10 mouse cellular contexts compared by ENCODE assay signal in genomic region chr3:83032746-83033308, GRCm38 (mm10). TPM values are rescaled to one million over a fixed set of nuclear protein-coding genes. Genes with fewer than 3 reads are reported as not detected.
DNase-seq lines count a peak whose midpoint lies in the region; ATAC-seq and TF ChIP-seq lines count a peak whose summit lies in the region.
"Had no signal": no experiment of that assay in that cellular context is flagged by ENCODE, and none has a peak within 500 bp of the region (broad histone marks: within the 10 kb centered on the region; RNA-seq: fewer than 3 reads in every experiment).

No protein-coding gene starts in this region.

- H3K36me3 ChIP-seq in heart, embryonic 10.5 days = no peaks in the 10 kb centered on the region
- no peaks in the 10 kb centered on the region for H3K36me3 ChIP-seq in forebrain, embryonic 12.5 days (replicated peaks)
- no peaks in the 10 kb centered on the region for H3K36me3 ChIP-seq in liver, postnatal 0 days (replicated peaks; ENCODE audit: insufficient read depth, low read length)

- H3K9me3 ChIP-seq in heart, embryonic 10.5 days = no peaks in the 10 kb centered on the region
- H3K9me3 ChIP-seq in forebrain, embryonic 12.5 days = no peaks in the 10 kb centered on the region
- no peaks in the 10 kb centered on the region for H3K9me3 ChIP-seq in liver, postnatal 0 days (ENCODE audit: low read length)

- H3K4me1 ChIP-seq in heart, embryonic 10.5 days = no peaks in the 10 kb centered on the region
- H3K4me1 ChIP-seq in forebrain, embryonic 12.5 days = no peaks in the 10 kb centered on the region
- H3K4me1 ChIP-seq in liver, postnatal 0 days (ENCODE audit: insufficient read depth) = no peaks in the 10 kb centered on the region

- peak overlapping the region; percentile 24 for H3K4me3 ChIP-seq in heart, embryonic 10.5 days
- 0 out of 2 replicates have a peak overlapping the region, but pooled peaks have one; percentile 8 for H3K4me3 ChIP-seq in forebrain, embryonic 12.5 days (replicated peaks)
- H3K4me3 ChIP-seq in liver, postnatal 0 days (ENCODE audit: low read depth, low read length) = no peak overlapping the region

- no peak for DNase-seq in heart, embryonic 10.5 days (ENCODE audit: low spot score)
- no peak for DNase-seq in heart, adult 9 months (ENCODE audit: low spot score in 2 of 2)
- DNase-seq in ES-CJ7 (ENCODE audit: low read depth, low spot score) = peak; percentile 37
- DNase-seq in liver, postnatal 0 days = no peak
- DNase-seq in spleen, postnatal 14 days (ENCODE audit: low spot score in 2 of 2) = no peak
- no peak for DNase-seq in yolk sac, embryonic 10.5 days (ENCODE audit: low spot score)
- DNase-seq in lung, postnatal 4 days = no peak
- DNase-seq: lung, postnatal 14 days had no signal

- ATAC-seq in forebrain, embryonic 12.5 days (ENCODE audit: low FRiP score) = no peak
- peak; percentile 56 for ATAC-seq in liver, postnatal 0 days

- TF ChIP-seq CTCF in liver, postnatal 0 days (IDR thresholded peaks at IDR 0.05; ENCODE audit: low read depth) = no peak

- no peak overlapping the region for H3K27ac ChIP-seq in heart, embryonic 10.5 days
- no peak overlapping the region for H3K27ac ChIP-seq in forebrain, embryonic 12.5 days
- no peak overlapping the region for H3K27ac ChIP-seq in liver, postnatal 0 days (ENCODE audit: low read depth)

- H3K9ac ChIP-seq in forebrain, embryonic 12.5 days = peak overlapping the region; percentile 25; the same call in 1 of the 2 replicates
- H3K9ac ChIP-seq in liver, postnatal 0 days (replicated peaks) = no peak overlapping the region

- 43% methylated on average over 13 of the region's 13 CpGs for WGBS in heart, embryonic 10.5 days
- 40% methylated on average over 13 of the region's 13 CpGs for WGBS in forebrain, embryonic 12.5 days
- 47% methylated on average over 13 of the region's 13 CpGs for WGBS in liver, postnatal 0 days (ENCODE audit: insufficient replicate concordance)

- H3K4me2 ChIP-seq in forebrain, embryonic 12.5 days = peak overlapping the region; percentile 38
- H3K4me2 ChIP-seq in liver, postnatal 0 days (ENCODE audit: low read depth, low read length) = no peak overlapping the region

- H3K27me3 ChIP-seq in heart, embryonic 10.5 days (ENCODE audit: insufficient read depth, poor library complexity, severe bottlenecking) = 0 out of 2 replicates have a peak, but pooled peaks cover 3% of the 10 kb centered on the region
- no peaks in the 10 kb centered on the region for H3K27me3 ChIP-seq in forebrain, embryonic 12.5 days
- no peaks in the 10 kb centered on the region for H3K27me3 ChIP-seq in liver, postnatal 0 days (ENCODE audit: insufficient read depth, low read length)

- TF ChIP-seq EP300 in liver, postnatal 0 days (IDR thresholded peaks at IDR 0.05; ENCODE audit: low read depth) = no peak

RNA-seq across cellular contexts. Expression of gene Fga, which starts 7.0 kb away (rescaled TPM):
- polyA plus RNA-seq in heart, embryonic 10.5 days (2016; fragmentation: Nextera tagmentation; extraction: Ambion mirVana) = 0.78 and 22.1 TPM in 2 replicates
- polyA plus RNA-seq in forebrain, embryonic 12.5 days (2016; fragmentation: Nextera tagmentation; extraction: Ambion mirVana) = not detected in 2 replicates
- 4,366 and 4,944 TPM in 2 replicates for polyA plus RNA-seq in liver, postnatal 0 days (2015; fragmentation: Nextera tagmentation; extraction: Ambion mirVana)
- polyA plus RNA-seq: heart, embryonic 14.5 days had no signal

RNA-seq across cellular contexts. Expression of gene Fgb, which starts 16.8 kb away (rescaled TPM):
- 1.5 and 43.0 TPM in 2 replicates for polyA plus RNA-seq in heart, embryonic 10.5 days (2016; fragmentation: Nextera tagmentation; extraction: Ambion mirVana)
- not detected in 2 replicates for polyA plus RNA-seq in forebrain, embryonic 12.5 days (2016; fragmentation: Nextera tagmentation; extraction: Ambion mirVana)
- 2,723 and 3,190 TPM in 2 replicates for polyA plus RNA-seq in liver, postnatal 0 days (2015; fragmentation: Nextera tagmentation; extraction: Ambion mirVana)

RNA-seq across cellular contexts. Expression of gene Plrg1, which starts 22.5 kb away (rescaled TPM):
- 78.3 and 101 TPM in 2 replicates for polyA plus RNA-seq in heart, embryonic 10.5 days (2016; fragmentation: Nextera tagmentation; extraction: Ambion mirVana)
- polyA plus RNA-seq in forebrain, embryonic 12.5 days (2016; fragmentation: Nextera tagmentation; extraction: Ambion mirVana) = 115 and 118 TPM in 2 replicates
- 29.6 and 29.9 TPM in 2 replicates for polyA plus RNA-seq in liver, postnatal 0 days (2015; fragmentation: Nextera tagmentation; extraction: Ambion mirVana)

RNA-seq across cellular contexts. Expression of gene Fgg, which starts 25.3 kb away (rescaled TPM):
- polyA plus RNA-seq in heart, embryonic 10.5 days (2016; fragmentation: Nextera tagmentation; extraction: Ambion mirVana) = 0.70 and 40.7 TPM in 2 replicates
- not detected in 2 replicates for polyA plus RNA-seq in forebrain, embryonic 12.5 days (2016; fragmentation: Nextera tagmentation; extraction: Ambion mirVana)
- 4,762 and 5,621 TPM in 2 replicates for polyA plus RNA-seq in liver, postnatal 0 days (2015; fragmentation: Nextera tagmentation; extraction: Ambion mirVana)
- polyA plus RNA-seq: heart, embryonic 14.5 days had no signal

Comparison
In these comparisons a context has a peak if more than half of its experiments do, and no peak if none do; other contexts are left out.
1. RNA of gene Fga, which starts 7.0 kb away (polyA plus RNA-seq): 4,366 to 4,944 TPM in liver, postnatal 0 days; 0.78 to 22.1 TPM in heart, embryonic 10.5 days and not detected in forebrain, embryonic 12.5 days; every median in the first group is over 100 times any median in the second.
2. RNA of gene Fgb, which starts 16.8 kb away (polyA plus RNA-seq): 2,723 to 3,190 TPM in liver, postnatal 0 days; 1.5 to 43.0 TPM in heart, embryonic 10.5 days and not detected in forebrain, embryonic 12.5 days; every median in the first group is over 10 times any median in the second.